Mouse (Mus musculus): ENCODE measurements around the gene Gm19402.
A peak's percentile ranks its signal among the peaks of the same experiment; 100 is the strongest.

Gene Gm19402

GRCm38 (mm10) chr10:77663949-77664665 lies 26.4 kb downstream of the Gm19402 start:
- no peak for DNase-seq

GRCm38 (mm10) chr10:77658286-77658994 lies 32.1 kb downstream of the Gm19402 start:
- DNase-seq, result peak; percentile 24 to 42

- no peak for DNase-seq
These were observed 38.5 kb downstream of the Gm19402 start for GRCm38 (mm10) chr10:77652046-77652445.

GRCm38 (mm10) chr10:77647901-77648300 lies 42.7 kb downstream of the Gm19402 start:
- DNase-seq, result no peak

GRCm38 (mm10) chr10:77647461-77647860 lies 43.1 kb downstream of the Gm19402 start:
- no peak for DNase-seq

GRCm38 (mm10) chr10:77645571-77645970 lies 45.0 kb downstream of the Gm19402 start:
- no peak for DNase-seq

GRCm38 (mm10) chr10:77643160-77643559 lies 47.4 kb downstream of the Gm19402 start:
- no peak for DNase-seq
